Mouse (Mus musculus) lung, embryonic 16.5 days (tissue): ENCODE measurements around the gene Errfi1. TPM values are rescaled to one million over a fixed set of nuclear protein-coding genes. Genes with fewer than 3 reads are reported as not detected.

Experiments used
- ATAC-seq: fragments of 200-750 bp; cut with Nextera tagmentation; 2 replicates; pipeline ENCODE4 v1.8.0; 2017; ENCODE audit warnings: low read depth, mild to moderate bottlenecking, moderate library complexity
- H3K27ac ChIP-seq: fragments of 300-500 bp; sonication (generic); 2 replicates; pipeline ENCODE4 v1.5.1; 2014; ENCODE audit warnings: mild to moderate bottlenecking, control low read depth, low read length
- H3K27me3 ChIP-seq: fragments of 300-500 bp; sonication (generic); 2 replicates; pipeline ENCODE4 v1.6.1; 2014; ENCODE audit warnings: low read depth, low read length, mixed read lengths; ENCODE audit not compliant: control insufficient read depth, insufficient read depth
- H3K36me3 ChIP-seq: fragments of 300-500 bp; sonication (generic); 2 replicates; pipeline ENCODE4 v1.6.1; 2014; ENCODE audit warnings: low read length; ENCODE audit not compliant: control insufficient read depth, insufficient read depth
- H3K4me1 ChIP-seq: fragments of 300-500 bp; sonication (generic); replicated peaks from 2 replicates; pipeline ENCODE4 v1.6.1; 2014; ENCODE audit warnings: low read length, mixed read lengths; ENCODE audit not compliant: control insufficient read depth, insufficient read depth
- H3K4me2 ChIP-seq: fragments of 300-500 bp; sonication (generic); 2 replicates; pipeline ENCODE4 v1.6.1; 2014; ENCODE audit warnings: low read depth, low read length, control low read depth
- H3K4me3 ChIP-seq: fragments of 300-500 bp; sonication (generic); 2 replicates; pipeline ENCODE4 v1.5.1; 2014; ENCODE audit warnings: mild to moderate bottlenecking, low read length, control low read depth
- H3K9ac ChIP-seq: fragments of 300-500 bp; sonication (generic); 2 replicates; pipeline ENCODE4 v1.6.1; 2014; ENCODE audit warnings: low read length, control low read depth
- H3K9me3 ChIP-seq: fragments of 300-500 bp; sonication (generic); 2 replicates; pipeline ENCODE4 v1.6.1; 2016; ENCODE audit warnings: low read length; ENCODE audit not compliant: control insufficient read depth
- WGBS: fragments of 180-500 bp; shearing (Covaris S2); extraction: QIAGEN DNeasy Blood & Tissue Kit; methylation state at CpG from one replicate; pipeline ENCODE4 v1.1.7; 2014; 5-methylcytosine and 5-hydroxymethylcytosine counted together
- polyA plus RNA-seq: library from polyadenylated mRNA; unstranded; fragments of >200 nt; fragmentation: Nextera tagmentation; extraction: Ambion mirVana; gene quantifications from 2 replicates; pipeline ENCODE4 v1.2.1, GENCODE M21; 2015

Gene Errfi1
- polyA plus RNA-seq, 1 experiment from 2014 or later = 44.3 TPM

- no peak overlapping the region for H3K27ac ChIP-seq
- 80% methylated on average over 5 of the region's 5 CpGs for WGBS
- no peaks in the 10 kb centered on the region for H3K27me3 ChIP-seq
- H3K4me1 ChIP-seq = no peaks in the 10 kb centered on the region
- no peak overlapping the region for H3K4me2 ChIP-seq
- no peaks in the 10 kb centered on the region for H3K36me3 ChIP-seq
- no peak overlapping the region for H3K4me3 ChIP-seq
- ATAC-seq = no peak
- H3K9ac ChIP-seq = no peak overlapping the region
- peaks cover 25% of the 10 kb centered on the region for H3K9me3 ChIP-seq
Observed at GRCm38 (mm10) chr4:150882632-150883031, 28.9 kb downstream of the Errfi1 start.

- Histone ChIP-seq H3K9me3 (no peaks in the 10 kb centered on the region), H3K27me3 (no peaks in the 10 kb centered on the region), H3K36me3 (no peaks in the 10 kb centered on the region), H3K27ac (no peak overlapping the region), H3K4me3 (no peak overlapping the region), H3K9ac (no peak overlapping the region), H3K4me1 (peaks cover 20% of the 10 kb centered on the region), H3K4me2 (no peak overlapping the region)
- 65% methylated on average over 5 of the region's 5 CpGs for WGBS
- no peak for ATAC-seq
Observed at GRCm38 (mm10) chr4:150887903-150888302, 34.2 kb downstream of the Errfi1 start.

GRCm38 (mm10) chr4:150888492-150888891 is 34.8 kb downstream of the Errfi1 start:
- Histone ChIP-seq H3K4me1 (peaks cover 20% of the 10 kb centered on the region), H3K27me3 (no peaks in the 10 kb centered on the region), H3K9me3 (no peaks in the 10 kb centered on the region), H3K4me3 (no peak overlapping the region), H3K36me3 (no peaks in the 10 kb centered on the region), H3K4me2 (no peak overlapping the region), H3K27ac (no peak overlapping the region), H3K9ac (no peak overlapping the region)
- ATAC-seq = no peak
- 59% methylated on average over 4 of the region's 4 CpGs for WGBS

GRCm38 (mm10) chr4:150889273-150889954 is 35.7 kb downstream of the Errfi1 start:
- WGBS = 27% methylated on average over 20 of the region's 20 CpGs
- Histone ChIP-seq H3K36me3 (no peaks in the 10 kb centered on the region), H3K9me3 (no peaks in the 10 kb centered on the region), H3K27me3 (no peaks in the 10 kb centered on the region), H3K4me2 (peak overlapping the region; percentile 47), H3K4me1 (peaks cover 20% of the 10 kb centered on the region), H3K27ac (no peak overlapping the region), H3K4me3 (peak overlapping the region; percentile 20), H3K9ac (no peak overlapping the region)
- ATAC-seq = peak; percentile 38; the same call in 1 of the 2 replicates

- peak; percentile 37 for ATAC-seq
- H3K9ac ChIP-seq = no peak overlapping the region
- H3K4me2 ChIP-seq = peak overlapping the region; percentile 47
- H3K36me3 ChIP-seq = no peaks in the 10 kb centered on the region
- 14% methylated on average over 13 of the region's 13 CpGs for WGBS
- no peaks in the 10 kb centered on the region for H3K9me3 ChIP-seq
- H3K4me1 ChIP-seq = peaks cover 20% of the 10 kb centered on the region
- H3K27ac ChIP-seq = no peak overlapping the region
- no peaks in the 10 kb centered on the region for H3K27me3 ChIP-seq
- peak overlapping the region; percentile 20 for H3K4me3 ChIP-seq
Observed at GRCm38 (mm10) chr4:150889955-150890315, 36.2 kb downstream of the Errfi1 start.

GRCm38 (mm10) chr4:150891308-150891707 is 37.6 kb downstream of the Errfi1 start:
- no peak overlapping the region for H3K4me2 ChIP-seq
- H3K9me3 ChIP-seq = no peaks in the 10 kb centered on the region
- no peak overlapping the region for H3K4me3 ChIP-seq
- ATAC-seq = no peak
- peaks cover 20% of the 10 kb centered on the region for H3K4me1 ChIP-seq
- H3K27me3 ChIP-seq = no peaks in the 10 kb centered on the region
- H3K36me3 ChIP-seq = 0 out of 2 replicates have a peak, but pooled peaks cover under 1% of the 10 kb centered on the region
- 49% methylated on average over 5 of the region's 5 CpGs for WGBS
- no peak overlapping the region for H3K27ac ChIP-seq
- H3K9ac ChIP-seq = no peak overlapping the region

GRCm38 (mm10) chr4:150894718-150895501 is 41.2 kb downstream of the Errfi1 start:
- WGBS = 61% methylated on average over 8 of the region's 8 CpGs
- Histone ChIP-seq H3K4me3 (no peak overlapping the region), H3K27me3 (no peaks in the 10 kb centered on the region), H3K4me1 (peaks cover 9% of the 10 kb centered on the region), H3K4me2 (no peak overlapping the region), H3K9ac (no peak overlapping the region), H3K9me3 (no peaks in the 10 kb centered on the region), H3K36me3 (peaks cover 20% of the 10 kb centered on the region), H3K27ac (no peak overlapping the region)
- ATAC-seq = no peak

GRCm38 (mm10) chr4:150896896-150897624 is 43.3 kb downstream of the Errfi1 start:
- no peak overlapping the region for H3K4me2 ChIP-seq
- H3K36me3 ChIP-seq = peaks cover 30% of the 10 kb centered on the region
- peaks cover 3% of the 10 kb centered on the region; the same call in 1 of the 2 replicates for H3K4me1 ChIP-seq
- H3K9me3 ChIP-seq = no peaks in the 10 kb centered on the region
- H3K27ac ChIP-seq = no peak overlapping the region
- 90% methylated on average over 26 of the region's 26 CpGs for WGBS
- no peak overlapping the region for H3K9ac ChIP-seq
- H3K27me3 ChIP-seq = no peaks in the 10 kb centered on the region
- no peak overlapping the region for H3K4me3 ChIP-seq
- no peak for ATAC-seq
